Mouse (Mus musculus) Muller cell, postnatal 12 days (primary cell): ENCODE results near the gene Oser1.

Experiments
- DNase-seq: peaks from one replicate; pipeline ENCODE4 v3.0.0-alpha.2; 2015; ENCODE audit errors: inconsistent ontology term

Gene Oser1

GRCm38 (mm10) chr2:163401221-163401620 lies 23.3 kb downstream of the Oser1 start:
- DNase-seq, result peak; percentile 72

DNA sequence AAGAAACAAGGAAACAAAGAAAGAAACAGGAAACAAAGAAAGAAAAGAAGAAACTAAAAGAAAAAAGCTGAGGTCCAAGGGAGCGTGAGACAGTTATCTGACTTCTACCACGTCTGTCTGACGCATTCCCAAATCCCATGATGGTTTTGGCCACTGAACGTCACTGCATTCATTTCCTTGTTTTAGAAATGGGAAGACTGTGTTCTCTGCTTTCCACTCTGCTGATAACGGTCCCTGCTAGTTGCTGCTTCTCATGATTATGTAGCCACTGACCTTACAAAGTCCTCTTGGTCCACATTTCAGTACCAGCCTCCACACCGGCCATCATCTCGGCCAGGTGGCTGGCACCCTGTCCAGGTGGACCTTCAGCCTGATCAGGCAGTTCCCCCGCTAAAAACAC lies 25.3 kb downstream of the Oser1 start:
- DNase-seq, result no peak

GRCm38 (mm10) chr2:163398770-163399169 lies 25.7 kb downstream of the Oser1 start:
- peak; percentile 34 for DNase-seq

DNA sequence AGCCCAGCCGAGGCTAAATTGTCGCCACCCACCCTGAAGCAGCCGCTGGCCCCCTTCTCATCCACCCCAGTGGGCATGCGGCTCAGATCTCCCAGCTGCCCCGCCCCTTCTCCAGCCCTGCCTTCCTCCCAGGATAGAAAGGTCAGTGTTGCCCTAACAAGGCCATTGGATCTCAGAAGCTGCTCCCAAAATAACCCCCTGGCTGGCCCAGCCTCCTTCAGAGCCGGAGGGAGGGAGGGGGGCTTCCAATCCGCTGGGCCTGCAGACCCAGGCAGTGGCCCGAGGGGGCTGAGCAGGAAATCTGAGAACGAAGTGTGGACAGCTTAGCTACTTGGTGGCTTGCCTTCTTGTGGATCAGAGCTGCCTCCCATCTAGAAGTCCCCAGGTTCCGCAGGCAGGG lies 26.6 kb downstream of the Oser1 start, which contains the start of gene Jph2:
Jph2 (minus strand) TSS at position 89 of the 400 bp plus-strand sequence.
- peak; percentile 74 for DNase-seq

DNA sequence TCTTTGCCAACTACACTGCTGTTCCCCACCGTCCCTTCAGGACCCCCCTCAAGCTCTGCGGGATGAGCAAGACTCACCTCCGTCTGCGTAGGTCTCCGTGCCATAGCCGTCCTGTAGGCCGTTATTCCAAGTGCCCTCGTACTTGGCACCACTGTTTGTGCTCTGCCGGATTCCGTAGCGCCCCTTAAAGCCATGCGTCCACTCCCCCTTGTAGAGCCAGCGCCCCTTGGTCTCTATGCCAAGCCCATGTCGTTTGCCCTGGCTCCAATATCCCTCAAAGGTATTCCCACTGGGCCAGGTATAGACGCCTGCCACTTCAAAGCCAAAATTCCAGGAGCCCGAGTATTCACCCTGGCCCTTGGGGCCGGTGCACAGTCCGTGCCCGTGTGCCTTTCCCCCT lies 27.4 kb downstream of the Oser1 start:
- no peak for DNase-seq

- DNase-seq, result no peak
These were observed 29.5 kb downstream of the Oser1 start for GRCm38 (mm10) chr2:163394977-163395376.

GRCm38 (mm10) chr2:163393976-163394375 lies 30.5 kb downstream of the Oser1 start:
- DNase-seq, result no peak

DNA sequence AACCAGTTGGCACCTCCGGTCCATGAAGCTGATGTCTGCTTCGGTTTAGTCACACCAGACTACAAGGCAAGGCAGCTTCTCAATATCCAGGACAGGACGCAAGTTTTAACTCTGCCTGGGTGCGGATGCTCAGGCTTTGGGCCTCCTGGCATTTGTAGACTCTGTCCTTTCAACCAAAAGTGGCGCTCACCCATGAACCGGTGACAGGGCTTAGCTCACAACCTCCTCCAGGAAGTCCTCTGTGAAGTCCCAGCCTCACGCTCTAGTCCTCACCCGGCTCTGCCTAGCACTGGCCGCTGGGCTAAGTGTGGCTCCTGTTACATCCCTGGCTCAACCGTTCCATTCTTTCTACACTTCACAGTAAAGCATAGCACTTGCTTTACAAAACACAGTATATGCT lies 31.3 kb downstream of the Oser1 start:
- DNase-seq, result no peak

DNA sequence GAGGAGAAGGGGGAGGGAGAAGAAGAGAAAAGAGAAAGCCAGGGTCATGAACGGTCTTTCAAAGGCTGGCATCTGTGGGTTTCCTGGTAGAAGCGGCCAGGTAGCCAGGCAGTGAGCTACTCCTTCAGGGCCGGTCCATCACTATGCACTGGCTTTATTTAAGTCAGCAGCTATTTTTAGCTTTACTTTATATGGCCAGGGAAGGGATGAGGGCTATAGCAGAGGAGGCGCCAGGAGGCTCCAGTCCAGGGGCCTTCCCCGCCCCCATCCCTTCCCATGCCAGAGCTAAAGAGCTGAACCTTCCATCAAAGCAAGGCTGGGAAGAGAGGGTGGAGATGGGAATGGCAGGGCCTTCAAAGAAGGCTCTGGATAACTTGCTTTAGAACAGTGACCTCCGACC lies 32.1 kb downstream of the Oser1 start:
- DNase-seq, result no peak

DNA sequence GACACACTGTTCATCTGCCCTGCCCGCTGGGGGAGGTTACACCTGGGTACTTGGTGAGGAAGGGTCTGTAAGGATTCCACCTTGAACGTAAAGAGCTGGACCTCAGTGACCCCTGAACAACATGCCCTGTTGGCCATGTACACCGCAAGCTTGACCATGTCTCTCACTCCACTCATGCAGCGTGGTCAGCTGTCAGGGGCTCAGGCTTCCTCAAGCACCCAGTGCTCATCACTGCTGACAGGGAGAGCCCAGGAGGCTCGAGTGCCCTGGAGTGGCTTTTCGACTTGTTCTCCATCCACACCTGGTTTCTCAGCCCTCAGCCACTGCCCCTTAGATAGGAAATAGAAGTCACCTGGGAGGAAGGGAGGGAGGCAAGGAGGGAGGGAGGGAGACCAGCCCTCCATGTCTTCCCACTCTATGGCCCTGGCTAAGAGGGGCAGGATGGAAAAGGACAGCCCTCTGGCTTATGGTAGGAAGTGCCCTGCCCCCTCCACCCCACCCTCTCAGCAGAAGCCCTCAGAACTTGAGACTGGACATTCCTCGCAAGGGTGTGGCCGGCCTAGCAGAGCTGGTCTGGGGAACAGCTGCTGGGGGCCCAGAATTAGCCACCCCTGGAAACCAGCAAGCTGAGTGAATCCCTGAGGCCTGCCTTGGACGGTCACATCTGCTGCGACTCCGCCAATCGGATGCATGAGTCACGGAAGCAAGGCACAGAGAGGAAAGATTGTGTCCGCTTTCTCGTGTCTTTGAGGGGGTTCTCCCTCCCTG lies 37.9 kb downstream of the Oser1 start:
- no peak for DNase-seq

- no peak for DNase-seq
These were observed 39.4 kb downstream of the Oser1 start for GRCm38 (mm10) chr2:163385126-163385525.

DNA sequence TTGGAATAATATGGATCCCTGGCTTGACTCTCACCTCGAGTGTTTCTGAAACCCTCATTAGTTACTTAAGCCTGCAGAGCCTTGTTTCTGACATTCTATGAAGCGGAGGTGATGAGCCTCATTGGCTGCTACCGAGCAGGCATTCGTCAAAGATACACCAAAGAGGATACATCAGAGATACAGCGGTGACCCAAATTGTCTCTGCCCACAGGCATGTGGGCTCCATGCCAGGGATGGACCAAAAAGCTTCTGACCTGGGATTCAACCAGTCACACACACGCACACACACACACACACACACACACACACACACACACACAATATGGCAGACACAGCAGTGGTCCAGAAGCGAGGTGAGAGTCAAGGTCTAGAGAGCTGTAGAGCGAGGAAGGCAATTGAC lies 43.3 kb downstream of the Oser1 start:
- peak; percentile 82 for DNase-seq

GRCm38 (mm10) chr2:163379366-163379765 lies 45.1 kb downstream of the Oser1 start:
- no peak for DNase-seq

DNA sequence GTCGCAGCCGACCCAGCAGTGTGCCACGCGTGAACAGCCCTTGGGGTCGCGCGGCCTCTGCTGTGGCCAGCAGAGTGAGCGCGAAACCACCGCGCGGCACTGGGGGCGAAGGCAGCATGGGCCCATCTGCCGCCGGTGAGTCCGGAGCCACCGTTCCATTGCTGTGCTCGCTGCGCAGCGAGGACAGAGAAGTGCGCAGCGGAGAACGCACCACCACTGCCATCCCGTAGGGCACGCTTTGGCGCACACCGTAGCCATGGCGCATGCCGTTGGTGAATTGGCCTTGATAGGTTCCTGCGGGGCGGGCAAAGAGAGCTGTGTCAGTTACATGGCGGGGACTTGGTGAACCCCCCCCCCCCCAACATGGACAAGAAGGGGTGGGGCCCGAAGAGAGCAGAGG lies 48.4 kb downstream of the Oser1 start:
- DNase-seq, result no peak

GRCm38 (mm10) chr2:163375468-163375867 lies 49.0 kb downstream of the Oser1 start:
- DNase-seq, result no peak

DNA sequence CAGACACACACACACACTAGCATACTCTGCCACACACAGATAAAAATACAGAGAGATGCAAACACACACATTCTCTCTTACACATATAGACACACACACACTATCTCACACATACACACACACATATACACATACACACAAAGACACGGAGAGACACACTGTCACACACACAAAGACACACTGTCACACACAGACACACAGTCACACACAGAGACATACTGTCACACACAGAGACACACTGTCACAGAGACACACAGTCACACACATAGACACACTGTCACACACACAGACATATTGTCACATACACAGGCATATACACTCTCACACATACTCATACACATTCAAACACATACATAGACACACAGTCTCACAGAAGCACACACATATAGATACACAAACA lies 51.9 kb downstream of the Oser1 start:
- DNase-seq, result no peak

DNA sequence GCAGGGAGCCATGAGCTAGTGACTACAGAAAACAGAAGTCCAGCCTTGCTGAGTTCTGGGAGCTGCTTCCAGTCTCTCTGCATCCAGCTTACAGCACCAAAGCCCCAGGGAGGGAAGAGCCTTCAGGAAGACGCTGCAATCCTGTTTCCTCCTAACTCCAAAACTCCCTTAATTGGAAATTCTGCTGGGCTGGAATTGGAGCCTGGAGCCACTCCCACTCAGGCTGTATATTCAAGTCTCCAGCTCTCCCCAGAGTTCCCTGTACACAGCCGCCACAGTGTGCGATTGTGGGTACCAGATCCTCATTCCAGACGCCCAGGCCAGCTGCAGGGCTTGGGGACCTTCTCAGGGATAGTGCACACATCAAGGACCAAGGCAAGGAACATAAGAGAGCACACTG lies 54.3 kb downstream of the Oser1 start:
- DNase-seq, result no peak

GRCm38 (mm10) chr2:163364785-163365541 lies 59.5 kb downstream of the Oser1 start:
- DNase-seq, result peak; percentile 36

DNA sequence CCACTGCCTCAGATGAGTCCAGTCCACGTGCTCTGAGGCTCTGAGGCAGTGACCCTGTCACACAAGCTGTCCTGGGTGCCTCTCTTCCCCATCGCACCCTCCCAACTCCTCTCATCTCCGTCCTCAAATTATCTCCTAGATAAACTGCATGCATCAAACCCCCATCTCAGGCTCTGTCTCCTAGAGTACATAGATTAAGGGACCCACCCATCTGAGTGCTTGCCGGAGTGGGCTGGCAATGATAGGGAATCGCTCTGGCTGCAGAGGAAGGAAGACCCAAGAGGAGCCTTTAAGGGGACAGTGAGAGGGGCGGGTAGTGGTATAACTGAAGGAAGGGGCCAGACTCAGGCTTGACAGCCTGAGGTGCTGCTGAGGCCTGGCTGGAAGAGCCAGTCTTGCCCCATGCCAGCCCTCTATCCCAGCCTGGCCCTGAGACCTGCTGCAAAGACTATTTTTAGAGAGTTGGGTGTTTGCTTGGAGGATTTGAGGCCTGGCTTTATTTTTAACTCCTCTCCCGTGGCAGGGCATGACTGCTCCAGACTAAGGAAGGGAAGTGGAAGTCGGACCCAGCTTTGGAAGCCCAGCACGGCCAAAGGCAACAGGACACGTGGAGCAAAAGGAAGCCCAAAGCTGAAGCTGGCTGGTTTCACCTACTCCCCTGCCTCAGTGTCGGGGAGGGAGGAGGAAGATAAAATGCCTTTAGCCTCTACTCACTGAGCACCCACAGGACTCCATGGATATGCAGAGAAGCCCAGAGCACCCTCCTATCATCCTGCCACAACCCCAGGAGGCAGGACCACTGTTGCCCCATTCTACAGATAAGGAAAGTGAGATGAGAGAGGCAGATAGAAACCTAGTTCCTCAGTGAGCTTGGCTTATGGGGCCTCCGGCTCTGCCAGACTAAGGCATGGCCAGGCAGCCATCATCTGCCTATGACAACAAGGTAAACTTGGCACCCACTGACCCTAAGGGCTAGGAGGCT lies 61.3 kb downstream of the Oser1 start:
- no peak for DNase-seq

- DNase-seq, result no peak
These were observed 63.5 kb downstream of the Oser1 start for GRCm38 (mm10) chr2:163360858-163361623.

GRCm38 (mm10) chr2:163359253-163359652 lies 65.2 kb downstream of the Oser1 start:
- no peak for DNase-seq
